Mouse (Mus musculus) MEL (cell line): Measurements from ENCODE around the gene Gorab. TPM values are rescaled to one million over a fixed set of nuclear protein-coding genes. Genes with fewer than 3 reads are reported as not detected.

Source experiments
- DNase-seq: peaks from one replicate; pipeline ENCODE4 v3.0.0; 2011; ENCODE audit warnings: low read depth, low spot score
- H3K27ac ChIP-seq: 2 replicates; pipeline ENCODE4 v1.5.1; 2012; ENCODE audit warnings: low read depth, mild to moderate bottlenecking, control low read depth, low read length, moderate library complexity; ENCODE audit not compliant: control insufficient read depth
- H3K27me3 ChIP-seq, 2 experiments: fragments of 150-350 bp in 1 of 2; sonication (generic) in 1 of 2; 2 replicates each; pipeline ENCODE4 v1.6.1; 2012; ENCODE audit warnings: low read length in 2 of 2, mild to moderate bottlenecking in 2 of 2, improper control_type of control experiment in 1 of 2, moderate library complexity in 1 of 2; ENCODE audit not compliant: insufficient read depth in 2 of 2, control insufficient read depth in 1 of 2
- H3K36me3 ChIP-seq, 2 experiments: 2 replicates each; pipeline ENCODE4 v1.6.1; 2012 to 2014; ENCODE audit warnings: low read length in 2 of 2, improper control_type of control experiment in 1 of 2, inconsistent platforms in 1 of 2, mild to moderate bottlenecking in 1 of 2; ENCODE audit not compliant: insufficient read depth in 2 of 2, control insufficient read depth in 1 of 2
- H3K4me1 ChIP-seq, 2 experiments: fragments of 150-350 bp in 1 of 2; sonication (generic) in 1 of 2; 2 replicates each; pipeline ENCODE4 v1.6.1; 2012; ENCODE audit warnings: low read length in 2 of 2, improper control_type of control experiment in 1 of 2, mild to moderate bottlenecking in 1 of 2; ENCODE audit not compliant: insufficient read depth in 2 of 2, control insufficient read depth in 1 of 2
- H3K4me3 ChIP-seq, 2 experiments: fragments of 150-350 bp in 1 of 2; sonication (generic) in 1 of 2; 2 replicates each; pipeline ENCODE4 v1.5.1; 2012; ENCODE audit warnings: low read depth in 2 of 2, low read length in 2 of 2, mild to moderate bottlenecking in 2 of 2, moderate library complexity in 2 of 2, control low read depth in 1 of 2, improper control_type of control experiment in 1 of 2; ENCODE audit not compliant: control insufficient read depth in 1 of 2, insufficient read depth in 1 of 2
- H3K79me2 ChIP-seq: 2 replicates; pipeline ENCODE4 v1.6.1; 2012; ENCODE audit warnings: mild to moderate bottlenecking, low read length, moderate library complexity; ENCODE audit not compliant: control insufficient read depth, poor library complexity, insufficient read depth
- H3K9ac ChIP-seq: 2 replicates; pipeline ENCODE4 v1.6.1; 2012; ENCODE audit warnings: low read depth, mild to moderate bottlenecking, control low read depth, low read length, moderate library complexity; ENCODE audit not compliant: control insufficient read depth, poor library complexity, severe bottlenecking
- H3K9me3 ChIP-seq: fragments of 150-350 bp; sonication (generic); replicated peaks from 2 replicates; pipeline ENCODE4 v1.6.1; 2012; ENCODE audit warnings: mild to moderate bottlenecking, low read length, improper control_type of control experiment, moderate library complexity; ENCODE audit not compliant: insufficient read depth
- ELF1 ChIP-seq: IDR thresholded peaks from 2 replicates; pipeline ENCODE4 v1.6.1; 2014; ENCODE audit warnings: low read depth, mild to moderate bottlenecking, inconsistent platforms, low read length, improper control_type of control experiment, moderate library complexity
- ETS1 ChIP-seq: IDR thresholded peaks from 2 replicates; pipeline ENCODE4 v1.6.1; 2012; ENCODE audit warnings: low read depth, mild to moderate bottlenecking, inconsistent platforms, low read length, improper control_type of control experiment, moderate library complexity
- GABPA ChIP-seq: IDR thresholded peaks from 2 replicates; pipeline ENCODE4 v1.6.1; 2012; ENCODE audit warnings: low read depth, mild to moderate bottlenecking, inconsistent platforms, low read length, improper control_type of control experiment, moderate library complexity
- GATA1 ChIP-seq: IDR thresholded peaks from 2 replicates; pipeline ENCODE4 v1.6.1; 2011; ENCODE audit warnings: low read depth, low read length, improper control_type of control experiment
- KAT2A ChIP-seq: conservative IDR thresholded peaks from 2 replicates; pipeline ENCODE4 v1.6.1; 2012; ENCODE audit warnings: low read depth, low read length, improper control_type of control experiment, inconsistent platforms
- MAFK ChIP-seq: IDR thresholded peaks from 2 replicates; pipeline ENCODE4 v1.6.1; 2011; ENCODE audit warnings: low read depth, mild to moderate bottlenecking, low read length, improper control_type of control experiment, borderline replicate concordance
- MAX ChIP-seq: IDR thresholded peaks from 2 replicates; pipeline ENCODE4 v1.6.1; 2011; ENCODE audit warnings: low read length, improper control_type of control experiment
- MAZ ChIP-seq: IDR thresholded peaks from 2 replicates; pipeline ENCODE4 v1.6.1; 2012; ENCODE audit warnings: low read depth, mild to moderate bottlenecking, inconsistent platforms, low read length, improper control_type of control experiment
- MEF2A ChIP-seq: IDR thresholded peaks from 2 replicates; pipeline ENCODE4 v1.6.1; 2014; ENCODE audit warnings: low read depth, mild to moderate bottlenecking, inconsistent platforms, low read length, improper control_type of control experiment; ENCODE audit not compliant: poor library complexity, insufficient replicate concordance, severe bottlenecking; ENCODE audit errors: extremely low read depth
- MXI1 ChIP-seq: IDR thresholded peaks from 2 replicates; pipeline ENCODE4 v1.6.1; 2011; ENCODE audit warnings: mild to moderate bottlenecking, low read depth, low read length, improper control_type of control experiment
- MYB ChIP-seq: IDR thresholded peaks from 2 replicates; pipeline ENCODE4 v1.6.1; 2011; ENCODE audit warnings: mild to moderate bottlenecking, low read depth, low read length, improper control_type of control experiment
- RAD21 ChIP-seq: IDR thresholded peaks from 2 replicates; pipeline ENCODE4 v1.6.1; 2011; ENCODE audit warnings: mild to moderate bottlenecking, low read depth, low read length, improper control_type of control experiment
- RCOR1 ChIP-seq: IDR thresholded peaks from 2 replicates; pipeline ENCODE4 v1.6.1; 2012; ENCODE audit warnings: low read depth, mild to moderate bottlenecking, inconsistent platforms, low read length, improper control_type of control experiment
- SMC3 ChIP-seq: IDR thresholded peaks from 2 replicates; pipeline ENCODE4 v1.6.1; 2011; ENCODE audit warnings: low read depth, low read length, improper control_type of control experiment
- polyA plus RNA-seq, 2 experiments: library from polyadenylated mRNA; stranded (reverse) in 1 of 2; unstranded in 1 of 2; fragments of >175 nt in 1 of 2; fragments of >200 nt in 1 of 2; gene quantifications; 2 replicates each; pipeline versions ENCODE4 v1.2.1 to v1.2.4; 2012; ENCODE audit warnings: low replicate concordance in 2 of 2, low read depth in 1 of 2; ENCODE audit not compliant: insufficient read length in 2 of 2, insufficient read depth in 1 of 2, missing spikeins in 1 of 2
- total RNA-seq: library from RNA; depleted of rRNA; stranded (reverse); fragments of 300-350 nt; gene quantifications from 2 replicates; pipeline ENCODE4 v1.2.3, GENCODE M21; 2012

The Gorab gene
- total and polyA plus RNA-seq, 3 experiments, result 3.5 to 4.2 TPM; not detected in 1

DNA sequence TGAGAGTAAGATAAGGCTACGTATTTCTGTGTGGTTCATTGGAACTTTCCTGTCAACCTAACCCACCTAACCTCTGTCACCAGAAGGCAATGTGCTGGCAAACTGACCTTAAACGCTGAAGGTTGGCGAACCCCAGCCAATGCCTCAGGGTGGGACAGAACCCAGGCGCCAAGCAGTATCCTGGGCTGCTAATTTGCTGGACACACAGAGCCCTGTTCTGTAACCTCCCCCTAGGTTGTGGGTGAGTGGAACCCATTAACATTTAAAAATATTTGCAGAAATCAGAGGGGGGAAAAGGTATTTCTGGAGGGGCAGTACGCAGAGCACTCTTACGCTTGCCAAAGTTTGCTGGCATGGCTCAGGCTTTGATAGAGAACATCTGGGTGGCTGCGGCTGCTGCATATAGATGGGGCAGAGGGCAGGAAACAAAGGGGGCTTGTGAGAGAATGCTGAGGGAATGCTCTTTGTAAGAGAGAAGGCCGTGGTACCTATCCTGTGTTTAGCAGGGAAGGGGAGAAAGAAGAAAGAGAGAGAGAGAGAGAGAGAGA, 20.1 kb upstream of the Gorab start:
- no peak for DNase-seq
- Histone ChIP-seq H3K4me3 (no peak overlapping the region), H3K9ac (no peak overlapping the region), H3K9me3 (no peaks in the 10 kb centered on the region), H3K4me1 (no peaks in the 10 kb centered on the region), H3K36me3 (no peaks in the 10 kb centered on the region), H3K27ac (no peak overlapping the region), H3K79me2 (no peaks in the 10 kb centered on the region), H3K27me3 (peaks cover 0 to 1% of the 10 kb centered on the region in 2 experiments; a peak in 2 of 4 replicates)
- TF ChIP-seq GATA1 (no peak), ELF1 (no peak), MAX (no peak), MXI1 (no peak), MEF2A (no peak), SMC3 (no peak), MYB (no peak), MAFK (no peak)

DNA sequence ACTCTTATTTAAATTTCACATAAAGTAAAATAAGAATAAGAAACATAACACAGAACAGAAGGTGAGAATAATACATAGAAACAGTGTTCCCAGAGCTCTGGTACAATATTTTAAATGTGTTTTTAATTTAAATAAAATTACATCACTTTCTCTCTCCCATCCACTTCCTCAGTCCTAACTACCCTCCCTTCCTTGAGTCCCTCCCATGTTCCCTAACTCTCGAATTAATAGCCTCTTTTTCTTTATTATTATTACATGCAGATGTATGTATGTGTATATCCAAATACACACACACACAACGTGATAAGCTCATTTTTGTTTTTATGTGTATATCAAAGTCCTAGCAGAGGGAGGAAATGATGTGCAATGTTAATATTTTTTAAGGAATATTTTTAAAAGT, 13.7 kb upstream of the Gorab start:
- H3K4me3 ChIP-seq, result no peak overlapping the region
- no peaks in the 10 kb centered on the region for H3K9me3 ChIP-seq
- DNase-seq, result no peak
- peaks cover 0 to 4% of the 10 kb centered on the region in 2 experiments; a peak in 1 of 4 replicates for H3K27me3 ChIP-seq
- no peaks in the 10 kb centered on the region for H3K36me3 ChIP-seq
- H3K79me2 ChIP-seq, result no peaks in the 10 kb centered on the region
- no peak overlapping the region for H3K9ac ChIP-seq
- H3K27ac ChIP-seq, result no peak overlapping the region
- TF ChIP-seq SMC3, result no peak
- TF ChIP-seq ETS1, result no peak
- TF ChIP-seq KAT2A, result no peak
- no peak for TF ChIP-seq RAD21
- TF ChIP-seq, all 39 proteins: peak for 0
- no peaks in the 10 kb centered on the region for H3K4me1 ChIP-seq

DNA sequence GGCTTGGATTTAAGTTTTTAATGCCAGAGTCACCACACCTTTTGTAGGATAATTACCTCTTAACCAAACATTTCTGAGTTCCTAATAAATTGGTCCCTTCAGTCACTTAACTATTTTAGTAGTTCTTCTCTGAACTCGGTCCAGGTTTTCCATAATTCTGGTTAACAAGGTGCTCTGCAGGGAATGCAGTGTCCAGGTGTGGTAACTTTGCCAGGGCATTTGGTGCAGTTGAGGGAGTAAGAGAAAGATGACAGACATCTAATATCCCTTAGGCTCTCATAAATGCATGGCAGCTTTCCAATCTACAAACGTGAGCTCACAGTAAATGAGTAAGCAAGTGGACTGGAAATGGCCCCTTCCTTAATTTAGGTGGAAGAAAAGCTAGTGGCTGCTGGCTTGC, 10.7 kb upstream of the Gorab start:
- TF ChIP-seq RCOR1, result no peak
- TF ChIP-seq SMC3, result no peak
- no peak for TF ChIP-seq MAZ
- no peak for TF ChIP-seq ETS1
- no peak for TF ChIP-seq GABPA
- DNase-seq, result no peak
- no peak overlapping the region for H3K9ac ChIP-seq
- H3K4me3 ChIP-seq, result no peak overlapping the region
- H3K9me3 ChIP-seq, result no peaks in the 10 kb centered on the region
- no peaks in the 10 kb centered on the region for H3K4me1 ChIP-seq
- H3K79me2 ChIP-seq, result no peaks in the 10 kb centered on the region
- no peak overlapping the region for H3K27ac ChIP-seq
- H3K27me3 ChIP-seq, result peaks cover 0 to 4% of the 10 kb centered on the region in 2 experiments; a peak in 1 of 4 replicates
- H3K36me3 ChIP-seq, result no peaks in the 10 kb centered on the region
